Mouse (Mus musculus) forelimb bud, embryonic 11.5 days (tissue): ENCODE results near the gene Ddx47.

Experiments used
- DNase-seq: peaks from one replicate; pipeline ENCODE4 v3.0.0-alpha.2; 2012; ENCODE audit warnings: low read depth, low spot score

Ddx47 gene

DNA sequence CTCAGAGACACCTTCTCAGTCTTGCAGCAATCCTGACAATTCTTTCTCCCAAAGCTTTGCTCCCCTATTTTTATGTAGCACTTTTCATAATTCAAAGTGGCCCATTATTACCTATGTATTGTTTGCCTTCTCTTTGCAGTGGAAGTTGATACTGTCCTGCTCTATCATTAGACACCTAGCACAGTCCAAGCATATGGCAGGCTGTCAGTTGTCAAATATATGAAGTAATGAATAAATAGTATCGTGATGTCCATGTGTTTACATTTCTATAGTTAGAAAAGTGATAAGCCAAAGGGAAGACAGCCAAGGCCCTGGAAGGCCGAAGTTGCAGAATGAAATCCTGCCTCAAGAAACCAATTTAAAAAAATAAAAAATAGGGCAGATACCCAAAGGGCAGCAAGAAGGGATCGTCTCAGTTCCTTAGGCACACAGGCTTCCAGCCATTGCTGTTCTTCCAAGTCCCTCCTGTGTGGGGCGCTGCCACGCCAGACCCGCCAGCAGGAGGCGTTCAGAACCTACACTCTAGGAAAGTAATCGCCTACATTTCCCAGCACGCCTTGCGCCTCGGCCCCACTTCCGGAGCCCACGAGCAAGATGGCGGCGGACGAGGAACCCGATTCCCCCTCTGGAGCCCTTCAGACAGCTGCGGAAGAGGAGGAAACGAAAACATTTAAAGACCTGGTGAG is at the start of gene Ddx47:
Gene Ddx47, plus strand, starts transcription at position 565 of the 686 bp plus-strand sequence.
- DNase-seq, result peak; percentile 92

DNA sequence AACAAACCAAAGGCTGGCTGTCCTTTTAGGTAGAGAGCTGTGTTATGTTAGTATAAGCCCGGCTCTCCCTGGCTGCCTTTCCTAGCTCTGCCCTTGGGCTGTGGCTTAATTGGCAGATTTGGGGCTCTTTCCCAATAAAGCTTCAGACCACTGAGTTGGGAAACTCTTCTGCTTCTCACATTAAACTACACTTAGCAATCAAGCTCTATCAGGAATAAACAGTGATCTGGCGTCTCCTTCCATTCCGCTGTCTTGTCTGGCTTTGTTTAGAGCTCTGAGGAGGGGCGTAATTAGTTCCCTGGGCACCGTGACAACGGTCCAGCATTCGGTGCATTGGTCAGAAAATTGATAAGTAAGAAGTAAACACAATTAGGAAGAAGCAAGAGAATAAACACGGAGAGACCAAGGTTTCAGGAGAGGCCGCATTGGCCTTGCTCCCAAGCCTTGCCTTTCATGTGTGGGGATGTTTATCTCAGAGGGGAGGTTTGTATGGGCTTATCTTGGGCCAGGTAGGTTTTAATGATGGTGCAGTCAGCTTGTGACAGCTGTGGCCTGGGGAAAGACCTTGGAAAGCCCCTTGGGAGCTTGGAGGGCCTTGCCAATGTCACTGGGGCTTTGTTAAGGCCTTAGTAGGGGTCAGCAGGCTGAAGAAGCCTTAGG is 49.4 kb upstream of the Ddx47 start:
- DNase-seq, result no peak

GRCm38 (mm10) chr6:134962518-134962893 is 48.9 kb upstream of the Ddx47 start:
- DNase-seq, result no peak

- no peak for DNase-seq
Measured at GRCm38 (mm10) chr6:134963910-134964309, 47.5 kb upstream of the Ddx47 start.

GRCm38 (mm10) chr6:134966681-134967080 is 44.7 kb upstream of the Ddx47 start:
- no peak for DNase-seq

GRCm38 (mm10) chr6:134968326-134968725 is 43.1 kb upstream of the Ddx47 start:
- no peak for DNase-seq

DNA sequence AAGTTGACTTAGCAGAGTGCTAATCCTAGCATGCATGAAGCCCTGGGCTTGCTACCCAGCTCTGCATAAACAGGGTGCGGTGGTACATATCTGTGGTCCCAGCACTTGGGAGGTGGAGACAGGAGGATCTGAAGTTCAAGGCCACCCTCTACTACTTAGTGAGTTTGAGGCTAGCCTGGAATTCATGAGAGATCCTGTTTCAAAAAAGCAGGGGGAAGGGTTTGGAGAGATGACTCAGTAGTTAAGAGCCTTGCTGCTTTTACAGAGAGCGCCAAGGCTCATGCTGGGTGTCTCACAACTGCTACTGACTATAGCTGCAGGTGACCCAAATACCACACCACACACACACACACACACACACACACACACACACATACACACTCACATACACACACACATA is 41.9 kb upstream of the Ddx47 start:
- no peak for DNase-seq

- no peak for DNase-seq
Measured at GRCm38 (mm10) chr6:134972096-134972495, 39.3 kb upstream of the Ddx47 start.

DNA sequence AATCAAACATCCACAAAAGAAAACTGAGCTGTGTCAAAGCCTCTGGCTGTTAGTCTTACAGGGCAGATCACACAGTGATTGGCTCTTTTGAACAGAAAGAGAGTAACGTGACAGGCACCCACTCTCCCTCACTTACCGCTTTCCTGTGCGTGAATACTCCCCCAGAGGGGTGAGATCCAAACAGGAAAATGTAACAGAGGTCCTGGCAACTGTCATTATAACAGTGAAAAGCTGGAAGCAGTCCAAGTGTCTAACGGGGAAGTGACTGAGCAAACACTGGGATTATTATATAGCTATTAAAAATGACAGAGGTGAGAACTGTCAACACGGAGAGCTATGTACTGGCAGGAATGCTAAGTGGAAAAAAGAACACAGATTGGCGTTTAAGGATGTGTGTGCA is 34.8 kb upstream of the Ddx47 start:
- DNase-seq, result no peak

DNA sequence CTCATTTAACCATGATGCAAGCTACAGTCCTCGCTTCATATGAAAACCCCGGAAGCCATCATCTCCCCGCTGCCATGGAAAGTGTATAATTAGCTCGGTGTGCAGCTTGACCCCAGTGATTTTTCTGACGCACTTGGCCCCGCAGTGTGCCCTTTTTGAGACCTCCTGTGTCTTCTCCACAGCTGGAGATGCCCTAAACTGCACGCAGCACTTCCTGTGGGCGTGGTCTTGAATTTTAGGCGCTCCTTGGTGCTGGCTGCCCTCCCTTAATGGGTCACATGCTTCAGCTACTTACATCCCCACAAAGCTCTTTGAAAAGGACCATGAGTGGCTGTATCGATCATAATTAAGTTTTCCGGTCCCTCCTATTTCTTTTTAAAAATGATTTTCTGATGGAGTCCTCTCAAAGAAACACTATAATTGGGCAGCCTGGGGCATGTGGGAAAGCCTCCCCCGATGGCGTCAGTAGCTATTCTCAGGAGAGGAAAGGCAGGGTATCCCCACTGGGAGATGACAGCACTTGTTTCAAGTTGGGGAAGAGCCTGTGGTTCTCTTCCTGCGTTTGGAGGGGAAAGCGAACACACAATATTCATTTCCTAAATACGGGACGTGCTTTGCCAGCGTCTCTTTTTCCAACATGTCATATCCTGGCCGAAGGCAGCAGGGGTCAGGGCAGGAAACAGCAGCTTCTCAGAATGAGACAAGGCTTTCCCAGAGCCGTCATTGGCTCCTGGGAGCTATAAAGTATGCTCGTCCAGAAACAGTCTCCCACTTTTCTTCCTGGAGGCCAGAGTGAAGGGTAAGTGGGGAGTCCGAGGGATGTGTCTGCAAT is 30.0 kb upstream of the Ddx47 start, which contains the start of gene Apold1:
Gene Apold1, plus strand, starts transcription at position 488 of the 832 bp plus-strand sequence.
- DNase-seq, result no peak

- DNase-seq, result peak; percentile 91
Measured at GRCm38 (mm10) chr6:134983529-134984370, 27.7 kb upstream of the Ddx47 start.

DNA sequence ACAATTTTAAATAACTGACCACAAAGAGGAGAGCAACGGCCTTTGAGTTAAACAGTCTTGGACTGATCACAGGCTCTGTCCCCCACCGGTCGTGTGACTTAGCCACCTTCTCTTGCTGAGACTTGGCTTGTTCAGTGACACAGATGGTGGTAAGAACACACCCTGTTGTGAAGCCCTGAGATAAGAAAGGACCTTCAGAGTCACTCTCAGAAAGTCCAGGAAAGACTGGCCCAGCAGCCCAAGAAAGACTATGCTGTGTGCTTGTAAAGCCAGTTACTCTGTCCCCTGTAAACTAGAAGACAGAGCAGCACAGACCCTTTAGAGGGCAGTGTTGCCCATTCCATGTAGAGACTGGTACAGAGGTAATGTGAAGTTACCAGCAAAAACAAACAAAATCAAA is 26.7 kb upstream of the Ddx47 start:
- no peak for DNase-seq

- no peak for DNase-seq
Measured at GRCm38 (mm10) chr6:134988377-134988776, 23.0 kb upstream of the Ddx47 start.

- no peak for DNase-seq
Measured at GRCm38 (mm10) chr6:134990674-134991073, 20.7 kb upstream of the Ddx47 start.

- DNase-seq, result no peak
Measured at GRCm38 (mm10) chr6:134994031-134994651, 17.3 kb upstream of the Ddx47 start.

DNA sequence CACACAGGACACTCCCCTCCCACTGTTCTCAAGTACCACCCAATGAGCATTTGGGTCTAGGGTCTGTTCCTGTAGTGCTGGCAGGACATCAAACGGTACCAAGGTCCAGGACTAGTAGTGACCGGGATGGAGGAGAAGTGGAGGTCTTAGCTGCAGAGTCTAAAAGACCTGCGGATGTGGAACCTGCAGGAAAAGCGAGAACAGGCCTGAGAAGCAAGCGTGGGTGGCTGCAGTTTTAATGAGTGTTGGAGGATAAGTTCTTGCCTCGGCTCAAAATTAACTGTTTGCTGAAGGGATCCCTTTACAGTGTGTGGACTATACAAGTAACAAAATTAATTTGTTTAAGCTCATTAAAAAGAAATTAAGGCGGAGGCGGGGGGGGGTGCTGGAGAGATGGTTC is 16.4 kb upstream of the Ddx47 start:
- no peak for DNase-seq

DNA sequence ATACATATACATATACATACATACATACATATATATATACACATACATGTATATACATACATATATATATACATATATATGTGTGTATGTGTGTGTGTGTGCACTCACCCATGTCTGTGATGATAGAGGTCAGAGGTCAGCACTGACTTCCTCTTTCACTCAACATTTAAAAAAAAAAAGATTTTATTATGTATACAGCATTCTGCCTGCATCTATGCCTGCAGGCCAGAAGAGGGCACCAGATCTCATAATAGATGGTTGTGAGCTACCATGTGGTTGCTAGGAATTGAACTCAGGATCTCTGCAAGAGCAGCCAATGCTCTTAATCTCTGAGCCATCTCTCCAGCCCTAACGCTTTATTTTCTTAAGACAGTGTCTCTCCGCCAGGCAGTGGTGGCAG is 14.5 kb upstream of the Ddx47 start:
- no peak for DNase-seq

DNA sequence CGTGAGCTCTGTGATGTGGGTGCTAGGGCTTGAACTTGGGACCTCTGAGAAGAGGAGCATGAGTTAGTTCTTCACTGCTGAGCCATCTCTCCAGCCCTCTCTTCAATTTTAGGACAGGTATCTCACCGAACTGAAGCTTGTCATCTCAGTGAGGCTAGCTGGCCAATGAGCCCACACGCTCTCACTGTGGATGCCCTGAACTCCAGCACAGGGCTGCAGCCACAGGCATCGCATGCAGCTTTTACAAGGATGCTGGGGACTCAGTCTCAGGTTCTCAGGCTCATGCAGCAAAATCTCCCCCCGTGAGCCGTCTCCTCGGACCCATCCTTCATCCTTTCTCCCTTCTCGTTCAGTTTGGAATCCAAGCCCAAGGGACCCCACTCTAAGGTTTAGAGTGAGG is 13.3 kb upstream of the Ddx47 start:
- no peak for DNase-seq

GRCm38 (mm10) chr6:134998781-134999180 is 12.6 kb upstream of the Ddx47 start:
- no peak for DNase-seq

- DNase-seq, result no peak
Measured at GRCm38 (mm10) chr6:135000272-135000671, 11.1 kb upstream of the Ddx47 start.

DNA sequence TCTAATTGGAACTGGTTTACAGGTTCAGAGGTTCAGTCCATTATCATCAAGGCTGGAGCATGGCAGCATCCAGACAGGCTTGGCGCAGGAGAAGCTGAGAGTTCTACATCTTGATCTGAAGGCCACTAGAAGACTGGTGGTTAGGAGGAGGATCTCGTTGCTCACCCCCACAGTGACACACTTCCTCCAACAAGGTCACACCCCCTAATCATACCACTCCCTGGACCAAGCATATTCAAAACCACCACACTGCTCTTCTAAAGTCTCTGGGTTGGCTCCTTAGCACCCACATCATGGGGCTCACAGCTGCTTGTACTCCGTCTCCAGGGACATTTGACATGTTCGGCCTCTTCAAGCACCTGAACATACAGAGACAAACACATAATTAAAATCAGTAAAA is 9.4 kb upstream of the Ddx47 start:
- no peak for DNase-seq
